16 mouse cellular contexts compared by ENCODE assay signal in genomic region chr6:91245331-91245730, GRCm38 (mm10). TPM values are rescaled to one million over a fixed set of nuclear protein-coding genes. Genes with fewer than 3 reads are reported as not detected.
DNase-seq lines count a peak whose midpoint lies in the region; TF ChIP-seq lines count a peak whose summit lies in the region.
"Had no signal": no experiment of that assay in that cellular context is flagged by ENCODE, and none has a peak within 500 bp of the region (broad histone marks: within the 10 kb centered on the region; RNA-seq: fewer than 3 reads in every experiment).

No protein-coding gene starts in this region.

- peaks cover 35% of the 10 kb centered on the region for H3K4me1 ChIP-seq in limb, embryonic 10.5 days
- H3K4me1 ChIP-seq: intestine, embryonic 15.5 days had no signal

- TF ChIP-seq CTCF in layer of hippocampus, adult 2 months (conservative IDR thresholded peaks at IDR 0.05) = no peak

- WGBS in limb, embryonic 10.5 days = 25% methylated on average over 6 of the region's 6 CpGs

- no peak overlapping the region for H3K4me3 ChIP-seq in layer of hippocampus, adult 2 months
- H3K4me3 ChIP-seq in limb, embryonic 10.5 days = no peak overlapping the region
- H3K4me3 ChIP-seq: heart, embryonic 12.5 days; intestine, embryonic 15.5 days had no signal

- H3K9me3 ChIP-seq in limb, embryonic 10.5 days (replicated peaks) = no peaks in the 10 kb centered on the region
- H3K9me3 ChIP-seq: intestine, embryonic 15.5 days had no signal

- no peaks in the 10 kb centered on the region for H3K27me3 ChIP-seq in limb, embryonic 10.5 days (ENCODE audit: low read depth, poor library complexity, severe bottlenecking)
- H3K27me3 ChIP-seq: intestine, embryonic 15.5 days had no signal

- H3K36me3 ChIP-seq in limb, embryonic 10.5 days = peaks cover 9% of the 10 kb centered on the region
- H3K36me3 ChIP-seq: intestine, embryonic 15.5 days had no signal

- H3K27ac ChIP-seq in layer of hippocampus, adult 2 months = peak overlapping the region; percentile 32; the same call in 1 of the 2 replicates
- peak overlapping the region; percentile 32; the same call in 1 of the 2 replicates for H3K27ac ChIP-seq in limb, embryonic 10.5 days
- H3K27ac ChIP-seq: intestine, embryonic 15.5 days; liver, embryonic 14.5 days had no signal

- no peak for DNase-seq in layer of hippocampus, adult 2 months (ENCODE audit: low spot score in 2 of 2)
- DNase-seq in layer of hippocampus, postnatal 25 days (ENCODE audit: extremely low spot score in 1 of 2, low spot score in 1 of 2) = no peak
- peak; percentile 29 for DNase-seq in embryo, embryonic 10 days (ENCODE audit: low spot score)
- DNase-seq in embryo, embryonic 10.5 days (ENCODE audit: low spot score) = peak; percentile 45
- DNase-seq in limb, embryonic 10.5 days (ENCODE audit: low spot score) = no peak
- DNase-seq in frontal cortex, postnatal 14 days (ENCODE audit: low spot score in 2 of 2) = no peak
- DNase-seq in retina, embryonic 14.5 days (ENCODE audit: low spot score) = no peak
- DNase-seq: adrenal gland, postnatal 25 days; cerebellum, adult 18-20 months; heart, postnatal 4 days; kidney, postnatal 4 days; right cerebral cortex, postnatal 14 days had no signal

RNA-seq across cellular contexts. Expression of gene Fbln2, which starts 33.1 kb away (rescaled TPM):
- total RNA-seq in layer of hippocampus, adult 2 months (2021) = 10 to 100 TPM in 1 of 2 experiments, 1 to 10 TPM in 1; 8.1 to 10.8 TPM
- total RNA-seq in layer of hippocampus, postnatal 25 days (2021) = 1 to 10 TPM; 7.7 to 9.4 TPM
- 61.9 and 101 TPM in 2 replicates for polyA plus RNA-seq in limb, embryonic 10.5 days (2016; fragmentation: Nextera tagmentation; extraction: Ambion mirVana)
- total RNA-seq: megakaryocyte progenitor cell, adult 5-6 weeks had no signal

Comparison
In these comparisons a context has a peak if more than half of its experiments do, and no peak if none do; other contexts are left out.
1. DNase-seq: peak in embryo, embryonic 10 days (single experiment) and embryo, embryonic 10.5 days (single experiment); none in layer of hippocampus, adult 2 months (0 of 2), layer of hippocampus, postnatal 25 days (0 of 2), limb, embryonic 10.5 days (single experiment), frontal cortex, postnatal 14 days (0 of 2) and retina, embryonic 14.5 days (single experiment).